Mouse (Mus musculus) left cerebral cortex, adult 11 months (tissue): Measurements from ENCODE around the gene Ncbp2.
"Not testable (repeated sequence)": the region's sequence is repeated elsewhere in the genome, so short reads cannot be mapped to it uniquely, and the experiment has no call there.

ENCODE experiments used
- DNase-seq: peaks from one replicate; pipeline ENCODE4 v3.0.0; 2022; ENCODE audit warnings: low spot score

Ncbp2 gene

DNA sequence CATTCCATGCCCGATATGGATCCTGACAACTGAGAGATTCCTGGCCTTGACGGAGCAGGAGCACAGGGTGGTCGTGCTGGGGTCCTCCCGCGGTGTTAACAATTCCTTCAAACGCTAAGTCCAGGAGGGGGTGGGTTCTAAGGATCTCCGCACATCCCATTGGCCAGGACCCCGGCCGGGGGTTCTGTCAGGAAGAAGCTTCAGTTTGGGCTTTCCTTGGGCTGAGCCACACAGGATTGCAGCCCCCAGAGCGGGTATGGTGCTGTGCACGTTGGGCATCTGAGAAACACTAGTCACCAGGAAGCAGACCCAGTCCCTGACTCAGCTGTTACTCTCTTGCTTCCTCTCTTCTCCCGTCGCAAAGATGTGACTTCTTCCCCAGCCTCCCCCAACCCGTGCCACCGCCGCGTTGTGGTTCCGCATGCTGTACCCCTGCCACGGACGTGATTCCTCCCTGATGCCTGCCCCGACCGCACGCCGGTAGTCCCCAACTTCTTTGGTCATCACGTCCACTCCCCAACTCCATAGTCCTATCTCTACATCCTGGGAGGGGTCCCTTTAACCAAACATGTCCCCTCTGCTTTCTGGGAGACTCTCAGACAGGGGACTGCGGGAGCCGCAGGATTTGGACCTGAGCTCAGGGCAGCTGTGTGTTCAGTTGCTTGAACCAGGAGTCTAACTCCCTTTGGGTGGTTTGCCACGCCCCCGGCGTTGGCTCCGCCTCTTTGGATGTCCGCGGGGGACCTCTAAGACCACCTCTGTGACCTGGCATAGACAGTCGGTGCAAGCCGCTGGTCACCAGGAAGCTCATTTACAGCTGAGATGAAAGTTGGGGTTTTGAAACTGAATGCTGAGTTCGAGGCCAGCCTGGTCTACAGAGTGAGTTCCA lies 13.0 kb upstream of the Ncbp2 start:
- no peak for DNase-seq

DNA sequence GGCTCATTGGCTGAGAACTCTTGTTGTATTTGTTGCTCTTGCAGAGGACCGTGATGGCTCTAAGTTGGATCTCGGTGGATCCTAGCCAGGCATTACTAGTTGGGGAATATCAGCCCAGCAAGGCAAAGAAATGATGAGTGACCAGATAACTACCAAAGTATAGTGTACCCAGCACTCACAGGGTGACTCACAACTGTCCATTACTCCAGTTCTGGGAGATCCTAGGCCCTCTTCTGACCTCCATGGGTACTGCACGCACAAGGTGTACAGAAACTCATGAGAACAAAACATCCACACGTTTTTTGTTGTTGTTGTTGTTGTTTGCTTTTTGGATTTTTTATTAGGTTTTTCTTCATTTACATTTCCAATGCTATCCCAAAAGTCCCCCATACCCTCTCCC lies 11.7 kb upstream of the Ncbp2 start:
- no peak for DNase-seq

DNA sequence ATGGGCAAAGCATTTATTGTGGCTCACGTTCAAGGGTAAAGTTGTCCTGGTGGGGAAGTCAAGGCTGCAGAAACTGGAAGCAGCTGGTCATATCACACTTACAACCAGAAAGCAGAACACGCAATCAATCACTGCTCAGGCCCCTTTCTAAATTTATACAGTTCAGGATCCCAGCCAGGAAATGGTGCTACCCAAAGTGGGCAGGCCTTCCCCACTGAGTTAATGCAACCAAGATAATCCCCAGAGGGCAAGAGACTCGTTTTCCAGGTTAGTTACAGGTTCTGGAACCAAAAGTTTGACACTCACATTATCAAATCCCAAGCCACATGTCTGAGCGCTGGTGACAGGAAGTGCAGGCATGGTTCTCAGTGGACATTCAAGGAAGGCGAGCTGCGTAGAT lies 9.5 kb upstream of the Ncbp2 start:
- no peak for DNase-seq

DNA sequence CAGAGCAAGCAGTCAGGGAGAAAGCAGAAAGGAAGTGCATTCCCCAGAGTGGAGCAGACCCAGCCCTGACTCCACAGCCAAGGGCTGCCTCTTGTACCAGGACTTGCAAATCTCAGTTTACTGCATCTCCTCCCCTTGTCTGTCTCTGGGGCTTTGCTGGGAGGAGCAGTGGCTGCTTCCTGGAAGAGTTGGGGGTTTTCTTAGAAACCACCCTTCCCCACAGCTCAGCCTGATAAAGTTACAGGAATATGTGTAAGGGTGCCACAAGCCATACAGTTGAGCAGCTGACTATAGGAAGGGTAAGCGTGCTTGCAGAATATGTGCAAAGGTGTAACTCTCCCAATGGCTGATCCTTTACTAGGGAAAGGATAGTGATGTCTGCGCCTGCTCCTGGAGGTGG lies 7.7 kb upstream of the Ncbp2 start:
- DNase-seq = no peak

DNA sequence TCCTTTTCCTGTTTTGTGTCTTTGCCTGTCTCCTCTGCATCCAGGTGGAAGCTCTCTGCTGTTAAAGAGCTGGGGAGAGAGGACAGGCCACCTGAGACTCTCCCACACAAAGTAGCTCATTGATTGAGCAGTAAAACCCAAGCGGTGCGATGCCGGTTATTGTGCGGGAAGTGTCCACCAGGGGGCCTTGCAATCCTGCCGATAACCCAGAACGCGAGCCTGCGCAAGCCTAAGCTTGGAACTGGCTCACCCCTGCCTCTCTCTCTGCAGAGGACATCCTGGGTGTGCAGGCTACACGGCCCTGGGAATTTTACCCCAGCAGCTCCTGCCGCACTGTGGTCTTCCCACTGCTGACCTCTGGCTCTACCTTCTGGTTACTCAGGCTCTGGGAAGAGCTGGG lies 4.3 kb upstream of the Ncbp2 start:
- DNase-seq = no peak

DNA sequence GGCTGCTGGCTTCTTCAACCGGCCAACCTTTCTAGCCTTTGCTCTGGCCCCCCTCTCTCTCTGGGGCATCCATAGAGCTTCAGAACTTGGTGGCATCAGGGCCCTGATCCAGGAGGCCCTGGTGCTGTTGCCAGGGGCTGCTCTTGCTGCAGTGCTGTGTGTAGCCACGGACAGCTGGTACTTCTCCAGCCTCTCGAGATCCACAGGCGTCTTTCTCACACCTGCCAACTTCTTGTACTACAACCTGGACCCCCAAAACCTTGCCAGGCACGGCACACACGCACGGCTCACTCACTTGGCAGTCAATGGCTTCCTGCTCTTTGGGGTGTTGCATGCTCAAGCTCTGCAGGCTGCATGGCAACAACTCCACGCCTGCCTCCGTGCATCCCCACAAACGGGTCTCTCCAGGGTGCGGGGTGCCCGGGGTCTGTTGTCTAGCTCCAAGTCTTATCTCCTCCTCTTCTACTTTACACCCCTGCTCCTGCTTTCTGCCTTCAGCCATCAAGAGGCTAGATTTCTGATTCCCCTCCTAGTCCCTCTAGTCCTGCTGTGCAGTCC lies 3.5 kb upstream of the Ncbp2 start:
- DNase-seq = no peak

DNA sequence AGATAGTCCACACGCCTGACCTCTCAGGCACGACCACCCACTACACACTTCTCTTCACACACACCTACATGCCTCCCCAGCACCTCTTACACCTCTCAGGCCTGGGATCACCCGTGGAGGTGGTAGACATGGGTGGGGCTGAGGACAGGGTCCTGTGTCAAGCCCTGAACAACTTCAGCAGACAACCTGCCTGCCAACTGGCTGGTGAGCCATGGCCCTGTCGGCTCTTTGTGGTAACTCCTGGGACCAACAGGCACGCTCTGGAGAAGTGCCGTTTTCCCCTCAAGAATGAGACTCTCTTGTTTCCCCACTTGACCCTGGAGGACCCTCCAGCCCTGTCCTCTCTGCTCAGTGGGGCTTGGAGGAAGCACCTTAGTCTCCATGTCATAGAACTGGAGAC lies 2.9 kb upstream of the Ncbp2 start:
- no peak for DNase-seq

DNA sequence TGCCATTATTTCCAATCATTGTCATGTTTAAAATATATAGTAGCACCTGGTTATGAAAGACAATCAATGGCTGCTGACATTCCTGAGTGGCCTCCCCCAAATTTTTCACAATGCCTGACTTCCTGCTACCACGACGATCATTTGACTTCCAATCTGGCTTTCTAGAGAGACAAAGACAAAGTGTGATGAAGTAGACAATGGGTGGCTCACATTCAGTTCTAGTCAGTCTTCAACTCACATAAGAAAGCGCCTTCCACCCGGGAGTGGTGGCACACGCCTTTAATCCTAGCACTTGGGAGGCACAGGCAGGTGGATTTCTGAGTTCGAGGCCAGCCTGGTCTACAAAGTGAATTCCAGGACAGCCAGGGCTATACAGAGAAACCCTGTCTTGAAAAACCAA lies 2.3 kb upstream of the Ncbp2 start:
- not testable (repeated sequence) for DNase-seq

DNA sequence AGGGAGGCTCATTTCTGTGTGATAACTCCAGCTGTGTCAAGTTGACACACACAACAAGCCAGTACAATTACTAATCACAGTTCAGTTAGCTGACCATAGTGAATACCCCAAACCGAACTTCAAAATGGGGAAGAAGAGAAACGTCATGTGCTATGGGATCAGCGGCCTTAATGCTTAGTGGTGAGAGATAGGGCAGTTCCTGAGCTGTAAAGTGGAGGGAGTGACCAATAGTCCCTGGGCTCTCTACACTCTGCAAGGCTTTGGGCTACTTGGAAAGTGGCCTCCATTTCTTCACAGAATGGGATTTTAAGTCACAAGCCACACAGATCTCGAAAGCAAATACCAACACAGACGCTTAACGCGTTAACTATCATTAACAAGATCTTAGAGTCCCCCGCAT lies 980 bp upstream of the Ncbp2 start:
- no peak for DNase-seq

DNA sequence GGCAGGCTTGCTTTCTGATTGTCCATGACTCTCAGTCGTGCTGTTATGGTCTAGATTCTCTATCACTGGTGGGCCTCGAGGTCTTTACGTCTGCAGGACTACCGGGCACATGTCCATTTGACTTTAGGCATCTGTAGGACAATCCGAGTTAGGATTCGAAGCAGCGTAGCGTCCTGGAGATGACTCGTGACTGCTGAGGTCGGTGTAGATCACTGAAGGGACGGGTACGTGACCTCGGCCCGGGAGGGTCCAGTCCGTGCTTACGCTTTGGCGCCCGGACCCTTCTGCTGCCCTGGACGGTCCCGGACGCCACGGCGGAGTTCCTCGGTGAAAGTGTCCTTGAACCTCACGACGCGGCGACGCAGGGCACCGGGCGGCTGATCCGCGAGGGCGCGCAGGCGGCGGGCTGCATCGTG lies 404 bp upstream of the Ncbp2 start:
- no peak for DNase-seq

DNA sequence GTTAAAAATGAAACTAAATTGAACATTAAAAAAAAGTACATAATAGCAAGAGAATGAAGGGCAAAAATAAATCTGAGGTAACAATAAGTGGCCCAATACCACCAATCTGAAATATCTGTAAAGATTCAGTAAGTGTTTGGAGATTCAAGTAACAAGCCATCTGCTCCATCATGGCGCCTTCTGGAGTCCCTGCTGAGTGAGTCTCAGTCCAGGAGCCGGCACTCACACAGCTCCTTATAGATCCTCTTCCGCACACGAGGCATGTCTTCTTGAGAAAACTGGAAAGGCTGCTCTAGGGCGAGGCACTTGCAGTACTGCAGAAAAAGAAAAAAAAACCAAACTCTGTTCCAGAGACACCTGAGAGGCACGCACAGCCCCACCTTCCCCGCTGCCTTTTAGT lies 14.9 kb downstream of the Ncbp2 start:
- no peak for DNase-seq

DNA sequence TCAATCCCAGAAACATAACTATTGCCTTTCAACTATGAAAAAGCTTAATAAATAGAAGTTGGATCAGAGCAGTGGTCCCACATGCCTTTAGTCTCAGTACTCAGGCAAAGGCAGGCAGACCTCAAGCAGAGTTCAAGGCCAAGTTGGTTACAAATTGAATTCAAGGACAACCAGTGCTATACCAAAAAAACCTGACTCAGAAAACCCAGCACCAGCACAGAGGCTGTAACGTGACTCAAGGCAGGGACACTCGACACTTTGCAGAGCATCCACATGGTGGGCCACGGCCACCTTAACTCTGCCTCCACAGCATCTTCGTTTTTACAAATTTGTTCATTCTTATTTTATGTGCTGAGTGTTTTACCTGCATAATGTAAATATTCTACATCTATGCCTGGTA lies 26.9 kb downstream of the Ncbp2 start:
- DNase-seq = no peak

DNA sequence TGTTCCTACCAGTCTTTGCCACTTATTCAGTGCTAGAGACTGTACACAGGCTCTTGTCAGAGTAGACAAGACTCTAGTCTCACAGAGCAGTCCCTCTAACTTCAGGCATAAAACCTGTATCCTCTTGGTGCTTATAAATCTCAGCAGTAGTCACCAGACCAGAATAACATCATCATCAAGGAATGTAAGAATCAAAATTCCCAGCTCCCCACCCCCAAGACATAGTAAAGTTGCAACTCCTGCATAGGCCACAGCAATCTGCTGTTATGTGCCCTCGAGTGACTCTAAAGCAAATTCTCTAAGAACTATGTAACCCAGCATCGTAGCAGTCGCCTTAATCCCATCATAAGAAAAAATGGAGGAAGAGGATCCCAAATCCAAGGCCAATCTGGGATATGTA lies 31.2 kb downstream of the Ncbp2 start:
- DNase-seq = no peak

DNA sequence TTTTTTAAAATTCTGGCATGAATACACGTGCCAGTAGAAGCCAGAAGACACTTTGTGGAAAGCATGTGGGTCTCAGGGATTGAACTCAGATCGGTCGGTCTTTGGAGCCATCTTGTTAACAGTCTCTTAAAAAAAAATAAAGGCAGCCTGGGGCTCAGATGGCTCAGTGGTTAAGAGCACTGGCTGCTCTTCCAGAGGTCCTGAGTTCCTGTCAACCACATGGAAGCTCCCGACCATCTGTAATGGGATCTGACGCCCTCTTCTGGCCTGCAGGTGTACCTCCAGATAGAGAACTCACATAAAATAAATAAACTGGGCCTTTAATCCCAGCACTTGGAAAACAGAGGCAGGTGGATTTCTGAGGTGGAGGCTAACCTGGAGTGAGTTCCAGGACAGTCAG lies 32.6 kb downstream of the Ncbp2 start:
- DNase-seq = no peak

DNA sequence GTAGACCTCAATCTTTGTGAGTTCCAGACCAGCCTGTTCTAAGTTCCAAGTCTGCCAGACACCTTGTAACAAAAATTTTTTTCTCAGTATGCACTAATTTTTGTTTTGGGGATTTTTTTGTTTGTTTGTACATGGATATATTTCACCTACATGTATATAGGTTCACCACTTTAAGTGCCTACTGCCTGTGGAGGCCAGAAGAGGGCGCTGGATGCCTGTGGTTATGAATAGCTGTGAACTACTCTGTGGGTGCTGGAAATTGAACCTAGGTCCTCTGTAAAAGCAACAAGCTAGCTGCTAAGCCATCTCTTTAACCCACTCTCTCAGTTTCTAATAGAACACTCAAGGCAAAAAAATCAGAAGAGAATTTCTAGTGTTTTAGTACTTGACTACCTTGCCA lies 43.7 kb downstream of the Ncbp2 start:
- no peak for DNase-seq

DNA sequence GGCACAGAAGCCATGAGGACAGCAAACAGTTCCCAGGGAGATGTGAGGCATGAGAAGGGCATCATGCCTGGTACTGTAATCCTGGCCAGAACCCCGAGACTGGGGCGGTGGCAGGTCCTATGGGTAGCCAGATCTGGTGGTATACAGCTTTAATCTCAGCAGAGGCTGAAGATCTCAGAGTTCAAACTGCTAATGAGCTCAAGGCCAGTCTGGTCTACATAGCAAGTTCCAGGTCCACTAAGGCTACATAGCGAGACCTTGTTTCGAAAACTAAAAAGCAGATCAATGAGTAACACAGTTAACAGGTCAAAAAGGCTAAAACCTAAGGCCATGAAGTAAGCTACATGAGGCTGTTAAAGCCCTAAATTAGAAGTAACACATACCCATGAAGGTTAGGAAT lies 44.9 kb downstream of the Ncbp2 start:
- no peak for DNase-seq

DNA sequence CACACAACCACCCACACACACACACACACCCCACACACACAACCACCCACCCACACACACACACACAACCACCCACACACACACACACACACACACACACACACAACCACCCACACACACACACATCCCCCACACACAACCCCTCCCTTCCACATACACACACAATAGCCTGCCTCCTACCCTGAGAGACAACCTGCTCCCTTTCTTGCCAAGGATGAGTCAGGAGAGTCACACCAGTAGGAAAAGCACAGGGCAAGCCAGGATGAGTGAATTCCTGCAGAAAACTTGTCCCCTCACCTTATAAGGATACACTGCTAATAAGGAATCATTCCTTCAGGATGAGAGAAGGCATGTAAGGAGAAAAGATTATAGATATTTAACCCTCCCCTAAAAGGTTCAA lies 45.6 kb downstream of the Ncbp2 start:
- DNase-seq = no peak

DNA sequence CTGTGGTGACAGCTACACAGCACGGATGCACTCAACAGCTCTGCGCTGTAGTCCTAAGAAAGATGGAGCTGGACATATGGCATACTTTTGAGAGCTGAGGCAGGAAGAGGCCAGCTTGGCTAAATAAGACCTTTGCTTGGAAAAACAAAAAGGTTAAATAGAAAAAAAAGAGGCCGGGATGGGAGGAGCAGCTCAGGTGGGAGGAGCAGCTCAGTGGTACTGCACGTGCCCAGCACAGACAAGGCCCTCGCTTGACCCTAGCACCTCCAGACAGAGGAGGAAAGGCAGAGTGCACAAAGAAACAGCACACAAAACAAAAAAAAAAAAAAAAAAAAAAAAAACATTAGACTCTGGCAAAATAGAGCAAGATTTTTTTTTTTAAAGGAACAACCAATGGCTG lies 48.1 kb downstream of the Ncbp2 start:
- DNase-seq = no peak

DNA sequence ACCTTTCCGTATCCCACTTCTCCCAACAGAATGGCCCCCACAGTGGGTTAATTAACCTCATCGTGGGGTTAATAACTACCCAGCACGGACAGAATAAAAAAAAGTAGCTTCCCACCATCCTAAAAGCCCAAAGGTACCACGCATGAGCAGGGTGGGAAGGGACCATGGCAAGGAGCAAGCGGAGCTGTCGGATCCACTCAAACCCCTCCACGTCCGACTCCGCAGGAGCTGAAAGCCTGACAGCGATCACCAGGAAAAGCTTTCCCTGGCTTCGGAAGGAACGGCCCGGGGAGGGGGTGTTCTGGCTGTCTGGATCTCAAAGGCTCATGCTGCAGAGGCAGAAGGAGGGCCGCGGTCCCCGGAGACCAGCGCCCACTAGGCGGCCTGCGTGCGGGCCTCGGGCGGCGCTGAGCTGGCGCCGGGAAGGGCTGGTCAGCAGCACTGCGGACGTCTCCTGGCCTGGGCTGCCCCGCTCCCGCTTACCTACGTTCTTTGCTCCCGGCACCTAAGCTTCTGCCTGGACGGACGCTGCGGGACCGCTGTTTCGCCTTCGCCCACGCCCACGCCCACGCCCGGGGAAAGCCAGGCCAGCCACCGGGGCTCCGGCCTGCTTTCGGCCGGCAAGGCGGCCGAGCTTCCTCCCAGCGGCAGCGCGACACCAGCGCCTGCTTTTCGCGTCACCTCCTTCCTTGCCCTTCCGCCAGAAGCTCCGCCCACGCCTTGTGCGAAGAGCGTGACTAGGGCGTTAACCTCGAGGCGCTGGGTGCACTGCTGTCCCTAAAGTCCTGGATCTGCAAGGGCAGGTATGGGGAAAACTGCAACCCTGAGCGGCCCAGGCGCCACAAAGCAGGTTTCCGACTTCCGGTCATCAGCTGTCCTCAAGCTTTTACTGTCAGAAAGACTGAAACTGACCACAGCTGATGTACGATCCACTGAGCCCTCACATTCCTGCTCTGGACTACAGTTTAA lies 54.5 kb downstream of the Ncbp2 start, which contains the start of gene Senp5:
Gene Senp5, minus strand, starts transcription at position 779 of the 969 bp plus-strand sequence.
- DNase-seq = peak; percentile 84

DNA sequence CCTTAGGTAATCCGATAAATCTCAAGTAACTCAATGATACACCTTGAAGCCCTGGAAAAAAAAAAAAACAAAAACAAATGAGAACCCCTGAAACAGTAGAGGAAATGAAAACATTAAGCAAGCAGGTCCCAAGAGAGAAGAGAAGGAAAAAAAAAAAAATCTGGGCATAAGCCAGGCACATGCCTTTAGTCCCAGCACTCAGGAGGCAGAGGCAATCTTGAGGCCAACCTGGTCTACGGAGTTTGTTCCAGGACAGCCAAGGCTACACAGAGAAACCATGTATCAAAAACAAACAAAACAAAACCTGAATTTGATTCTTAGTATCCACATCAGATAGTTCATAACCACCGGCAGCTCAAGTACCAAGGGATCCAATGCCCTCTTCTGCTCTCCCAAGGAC lies 56.4 kb downstream of the Ncbp2 start:
- no peak for DNase-seq

DNA sequence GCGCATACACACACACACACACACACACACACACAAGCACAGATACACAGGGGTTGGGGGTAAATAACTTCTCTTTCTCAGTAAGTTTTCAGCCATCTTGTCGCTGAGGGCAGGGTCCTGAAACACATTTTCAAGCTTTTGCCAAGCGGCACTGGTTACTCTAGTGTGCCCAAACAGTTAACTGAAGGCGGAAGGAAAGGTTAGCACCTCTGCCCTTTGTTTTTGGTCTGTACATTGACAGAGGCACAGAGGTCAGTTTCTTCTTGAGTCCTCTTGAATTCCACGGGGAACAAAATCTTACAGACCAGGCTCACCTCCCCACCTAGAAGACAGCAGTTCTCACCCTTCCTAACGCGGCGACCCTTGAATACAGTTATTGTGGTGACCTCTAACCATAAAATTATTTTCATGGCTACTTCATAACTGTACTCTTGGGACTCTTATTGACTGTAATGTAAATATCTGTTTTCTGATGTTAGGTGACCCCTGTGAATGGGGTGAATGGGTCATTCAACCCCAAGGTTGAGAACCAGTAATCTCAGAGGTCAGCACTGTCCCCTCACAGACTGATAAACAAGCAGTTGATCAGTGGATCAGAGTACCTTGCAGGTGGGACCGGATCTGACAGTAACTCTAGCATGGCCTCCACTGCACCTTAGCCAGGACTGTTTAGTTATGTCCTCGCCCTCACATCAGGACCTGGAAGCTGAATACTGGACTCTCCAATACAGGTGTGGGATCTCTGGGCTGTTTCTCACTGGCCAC lies 60.4 kb downstream of the Ncbp2 start:
- DNase-seq = no peak

DNA sequence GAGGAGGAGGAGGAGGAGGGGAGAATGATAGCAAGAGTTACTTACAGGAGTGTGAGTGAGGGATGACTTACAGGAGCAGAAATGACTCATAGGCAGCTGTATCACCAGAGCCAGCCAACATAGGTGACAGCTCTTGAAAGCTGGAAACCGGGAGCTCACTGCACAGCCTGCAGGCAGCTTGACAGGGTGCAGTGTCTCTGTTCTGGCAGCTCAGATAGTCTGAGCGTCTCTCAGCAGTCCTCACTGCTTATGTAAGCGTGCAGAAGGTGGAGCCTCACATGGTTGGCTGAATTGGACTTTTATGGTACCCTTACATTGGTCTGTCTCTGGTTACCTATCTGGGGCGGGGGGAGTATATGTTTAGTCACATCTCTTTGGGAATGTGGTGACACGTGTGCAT lies 61.6 kb downstream of the Ncbp2 start:
- peak; percentile 21 for DNase-seq
